Mouse (Mus musculus) frontal cortex, postnatal 25 days (tissue): Measurements from ENCODE around the gene Cyp46a1.
A peak's percentile ranks its signal among the peaks of the same experiment; 100 is the strongest.

Experiments used
- DNase-seq, 2 experiments: peaks; one replicate each; pipeline ENCODE4 v3.0.0; 2022; ENCODE audit warnings: low spot score in 2 of 2

Cyp46a1 gene

GRCm38 (mm10) chr12:108311741-108312290 is 22.4 kb upstream of the Cyp46a1 start:
- no peak for DNase-seq

- no peak for DNase-seq
These were observed 21.7 kb upstream of the Cyp46a1 start for GRCm38 (mm10) chr12:108312432-108312851.

- no peak for DNase-seq
These were observed 20.9 kb upstream of the Cyp46a1 start for GRCm38 (mm10) chr12:108313244-108313772.

- no peak for DNase-seq
These were observed 18.4 kb upstream of the Cyp46a1 start for GRCm38 (mm10) chr12:108315818-108316217.

- no peak for DNase-seq
These were observed 17.5 kb upstream of the Cyp46a1 start for GRCm38 (mm10) chr12:108316655-108317054.

GRCm38 (mm10) chr12:108317201-108317738 is 16.9 kb upstream of the Cyp46a1 start:
- no peak for DNase-seq

- DNase-seq, result no peak
These were observed 16.3 kb upstream of the Cyp46a1 start for GRCm38 (mm10) chr12:108317826-108318430.

- DNase-seq, result no peak
These were observed 15.7 kb upstream of the Cyp46a1 start for GRCm38 (mm10) chr12:108318499-108318898.

- no peak for DNase-seq
These were observed 14.1 kb upstream of the Cyp46a1 start for GRCm38 (mm10) chr12:108320096-108320495.

GRCm38 (mm10) chr12:108326401-108326800 is 7.8 kb upstream of the Cyp46a1 start:
- DNase-seq, result no peak

- peak; percentile 60 to 74 for DNase-seq
These were observed 6.2 kb upstream of the Cyp46a1 start for GRCm38 (mm10) chr12:108327889-108328491.

GRCm38 (mm10) chr12:108333056-108333455 is 1.1 kb upstream of the Cyp46a1 start:
- DNase-seq, result peak; percentile 70 to 78

GRCm38 (mm10) chr12:108333481-108333882 is 699 bp upstream of the Cyp46a1 start:
- DNase-seq, result no peak

GRCm38 (mm10) chr12:108334529-108334928 is 348 bp downstream of the Cyp46a1 start:
- no peak for DNase-seq

GRCm38 (mm10) chr12:108338572-108339190 is 4.5 kb downstream of the Cyp46a1 start:
- peak in 1 of 2 experiments; percentile 23 for DNase-seq

GRCm38 (mm10) chr12:108348151-108348550 is 14.0 kb downstream of the Cyp46a1 start:
- DNase-seq, result no peak

GRCm38 (mm10) chr12:108349026-108349425 is 14.8 kb downstream of the Cyp46a1 start:
- DNase-seq, result no peak

- DNase-seq, result no peak
These were observed 16.8 kb downstream of the Cyp46a1 start for GRCm38 (mm10) chr12:108350931-108351330.

GRCm38 (mm10) chr12:108352371-108353136 is 18.4 kb downstream of the Cyp46a1 start:
- DNase-seq, result no peak

GRCm38 (mm10) chr12:108354284-108354683 is 20.1 kb downstream of the Cyp46a1 start:
- no peak for DNase-seq

- DNase-seq, result no peak
These were observed 21.1 kb downstream of the Cyp46a1 start for GRCm38 (mm10) chr12:108355271-108355670.
